Mouse (Mus musculus): ENCODE measurements around the gene Ankrd34a. TPM values are rescaled to one million over a fixed set of nuclear protein-coding genes. Genes with fewer than 3 reads are reported as not detected.

Gene Ankrd34a
- polyA plus RNA-seq (2015; fragmentation: Nextera tagmentation; extraction: Ambion mirVana) = 0.12 and 0.15 TPM in 2 replicates

DNA sequence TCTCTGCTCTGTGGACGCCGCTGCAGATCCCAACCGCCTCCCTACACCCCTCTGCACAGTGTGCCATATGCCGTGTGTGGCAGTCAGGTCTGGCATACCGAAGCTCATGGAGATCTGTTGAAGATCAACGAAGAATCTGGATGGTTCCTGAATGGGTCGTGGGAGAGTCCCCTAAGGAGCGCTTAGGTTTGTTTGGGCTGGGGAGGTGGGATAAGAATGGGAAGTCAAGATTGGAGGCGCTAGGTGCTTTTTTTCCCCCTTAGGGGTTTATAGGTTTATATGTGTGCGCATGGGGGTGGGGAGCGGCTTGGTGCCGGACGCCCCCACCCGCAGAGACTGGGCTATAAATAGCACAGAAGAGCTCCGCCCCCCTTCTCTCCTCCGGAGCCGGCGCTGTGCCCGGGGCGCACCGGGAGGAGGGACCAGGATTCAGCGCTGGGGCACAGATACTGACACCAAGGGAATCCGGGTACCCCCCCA lies at the start of gene Ankrd34a:
Gene Ankrd34a, plus strand, starts transcription at position 409 of the 480 bp plus-strand sequence.
- Histone ChIP-seq H3K4me1 (replicated peaks) (peaks cover 52% of the 10 kb centered on the region), H3K9ac (no peak within 1 kb of the TSS), H3K27me3 (peaks cover 66% of the 10 kb centered on the region), H3K4me3 (replicated peaks) (peak within 1 kb of the TSS; percentile 40), H3K4me2 (peak within 1 kb of the TSS; percentile 64), H3K27ac (replicated peaks) (no peak within 1 kb of the TSS), H3K9me3 (replicated peaks) (no peaks in the 10 kb centered on the region), H3K36me3 (replicated peaks) (no peaks in the 10 kb centered on the region)
- 2% methylated on average over 23 of the region's 23 CpGs for WGBS (ENCODE audit: insufficient replicate concordance)
- no peak for ATAC-seq (ENCODE audit: insufficient read depth)

DNA sequence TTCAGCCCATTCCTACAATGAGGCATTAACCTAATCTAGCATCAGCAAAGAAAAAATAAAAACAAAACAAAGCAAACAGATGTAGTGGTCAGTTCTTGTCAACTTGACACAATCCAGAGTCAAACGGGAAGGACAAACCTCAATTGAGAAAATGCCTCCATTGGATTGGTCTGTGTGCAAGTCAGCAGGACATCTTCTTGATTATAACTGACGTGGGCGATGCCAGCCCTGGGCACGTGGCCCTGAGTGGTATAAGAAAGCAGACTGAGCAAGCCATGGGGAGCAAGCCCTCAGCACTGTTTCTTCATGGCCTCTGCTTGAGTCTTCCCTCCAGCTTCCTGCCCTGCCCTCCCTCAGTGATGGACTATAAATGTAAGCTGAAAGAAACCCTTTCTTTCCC lies 49.6 kb upstream of the Ankrd34a start:
- H3K27ac ChIP-seq (replicated peaks) = no peak overlapping the region
- H3K4me1 ChIP-seq (replicated peaks) = peaks cover 6% of the 10 kb centered on the region; the same call in 1 of the 2 replicates
- no peak for ATAC-seq (ENCODE audit: insufficient read depth)
- peaks cover 20% of the 10 kb centered on the region for H3K27me3 ChIP-seq
- WGBS (ENCODE audit: insufficient replicate concordance) = 41% methylated on average over 4 of the region's 4 CpGs
- no peak overlapping the region for H3K9ac ChIP-seq
- no peaks in the 10 kb centered on the region for H3K9me3 ChIP-seq (replicated peaks)
- no peaks in the 10 kb centered on the region for H3K36me3 ChIP-seq (replicated peaks)
- no peak overlapping the region for H3K4me3 ChIP-seq (replicated peaks)
- H3K4me2 ChIP-seq = no peak overlapping the region

DNA sequence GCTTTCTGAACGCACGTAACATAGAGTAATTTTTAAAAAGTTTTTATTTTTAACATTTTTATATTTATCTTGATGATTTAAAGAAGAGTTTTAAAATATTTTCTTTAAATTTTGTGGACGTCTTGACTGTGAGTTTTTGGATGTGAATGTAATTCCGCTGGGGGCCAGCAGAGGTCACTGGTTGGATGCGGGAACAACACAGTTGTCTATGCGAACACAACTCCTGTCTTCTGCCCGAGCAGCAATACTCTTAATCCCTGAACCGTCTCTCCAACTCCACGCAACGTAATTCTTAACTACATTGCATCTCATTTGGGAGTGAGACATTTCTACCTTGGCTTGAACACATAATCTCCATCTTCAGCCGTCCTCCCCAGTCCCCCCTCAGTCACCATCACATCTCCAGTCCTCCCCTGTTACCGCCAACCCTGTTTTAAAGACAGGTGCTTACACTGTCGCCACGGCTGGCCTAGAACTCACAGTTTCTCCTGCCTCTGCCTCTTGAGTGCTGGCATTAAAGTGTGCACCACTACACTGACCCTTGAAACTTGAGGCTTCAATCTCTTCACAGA lies 49.0 kb upstream of the Ankrd34a start:
- Histone ChIP-seq H3K36me3 (replicated peaks) (no peaks in the 10 kb centered on the region), H3K4me3 (replicated peaks) (no peak overlapping the region), H3K4me1 (replicated peaks) (peaks cover 7% of the 10 kb centered on the region; the same call in 1 of the 2 replicates), H3K9me3 (replicated peaks) (no peaks in the 10 kb centered on the region), H3K4me2 (peak overlapping the region; percentile 35; the same call in 1 of the 2 replicates), H3K9ac (no peak overlapping the region), H3K27me3 (peaks cover 20% of the 10 kb centered on the region), H3K27ac (replicated peaks) (no peak overlapping the region)
- ATAC-seq (ENCODE audit: insufficient read depth) = no peak
- 12% methylated on average over 14 of the region's 14 CpGs for WGBS (ENCODE audit: insufficient replicate concordance)

DNA sequence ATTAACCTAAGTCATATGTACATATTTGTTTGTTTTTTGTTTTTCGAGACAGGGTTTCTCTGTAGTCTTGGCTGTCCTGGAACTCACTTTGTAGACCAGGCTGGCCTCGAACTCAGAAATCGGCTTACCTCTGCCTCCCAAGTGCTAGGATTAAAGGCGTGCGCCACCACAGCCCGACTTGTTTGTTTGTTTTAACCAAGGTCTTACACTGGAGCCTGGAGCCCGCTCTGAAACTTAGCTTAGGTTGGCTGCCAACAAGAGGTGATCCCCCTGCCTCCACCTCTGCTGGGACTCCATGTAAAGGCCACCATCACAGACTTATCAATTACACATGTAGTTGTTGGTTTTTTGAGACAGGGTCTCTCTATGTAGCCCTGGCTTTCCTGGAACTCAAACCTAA lies 47.6 kb upstream of the Ankrd34a start:
- H3K9ac ChIP-seq = no peak overlapping the region
- H3K36me3 ChIP-seq (replicated peaks) = no peaks in the 10 kb centered on the region
- H3K4me2 ChIP-seq = no peak overlapping the region
- H3K27me3 ChIP-seq = peaks cover 10% of the 10 kb centered on the region; the same call in 1 of the 2 replicates
- H3K27ac ChIP-seq (replicated peaks) = no peak overlapping the region
- H3K9me3 ChIP-seq (replicated peaks) = no peaks in the 10 kb centered on the region
- ATAC-seq (ENCODE audit: insufficient read depth) = no peak
- WGBS (ENCODE audit: insufficient replicate concordance) = 71% methylated on average over 7 of the region's 7 CpGs
- H3K4me3 ChIP-seq (replicated peaks) = no peak overlapping the region
- peaks cover 10% of the 10 kb centered on the region; the same call in 1 of the 2 replicates for H3K4me1 ChIP-seq (replicated peaks)

DNA sequence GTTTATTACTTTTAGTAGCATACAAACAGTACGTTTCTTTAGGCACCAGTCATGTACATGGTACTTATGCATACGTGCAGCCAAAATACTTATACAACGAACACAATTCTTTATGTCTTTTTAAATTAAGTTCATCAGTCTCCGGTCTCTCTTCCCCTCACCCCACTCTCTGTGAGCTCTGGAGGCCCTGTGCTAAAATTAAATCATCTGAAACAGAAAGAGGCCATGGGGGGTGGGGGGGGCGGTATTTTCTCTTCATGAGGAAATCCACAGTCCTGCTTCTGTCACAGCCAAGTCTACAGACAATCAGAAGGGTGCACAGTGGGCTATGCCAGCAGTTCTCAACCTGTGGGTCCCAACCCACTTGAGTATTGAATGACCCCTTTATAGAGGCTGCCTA lies 47.1 kb upstream of the Ankrd34a start:
- no peak for ATAC-seq (ENCODE audit: insufficient read depth)
- H3K27ac ChIP-seq (replicated peaks) = no peak overlapping the region
- no peaks in the 10 kb centered on the region for H3K36me3 ChIP-seq (replicated peaks)
- no peak overlapping the region for H3K4me3 ChIP-seq (replicated peaks)
- no peaks in the 10 kb centered on the region for H3K9me3 ChIP-seq (replicated peaks)
- H3K9ac ChIP-seq = no peak overlapping the region
- H3K27me3 ChIP-seq = peaks cover 5% of the 10 kb centered on the region; the same call in 1 of the 2 replicates
- WGBS (ENCODE audit: insufficient replicate concordance) = 62% methylated on average over 5 of the region's 5 CpGs
- H3K4me1 ChIP-seq (replicated peaks) = peaks cover 12% of the 10 kb centered on the region; the same call in 1 of the 2 replicates
- no peak overlapping the region for H3K4me2 ChIP-seq

DNA sequence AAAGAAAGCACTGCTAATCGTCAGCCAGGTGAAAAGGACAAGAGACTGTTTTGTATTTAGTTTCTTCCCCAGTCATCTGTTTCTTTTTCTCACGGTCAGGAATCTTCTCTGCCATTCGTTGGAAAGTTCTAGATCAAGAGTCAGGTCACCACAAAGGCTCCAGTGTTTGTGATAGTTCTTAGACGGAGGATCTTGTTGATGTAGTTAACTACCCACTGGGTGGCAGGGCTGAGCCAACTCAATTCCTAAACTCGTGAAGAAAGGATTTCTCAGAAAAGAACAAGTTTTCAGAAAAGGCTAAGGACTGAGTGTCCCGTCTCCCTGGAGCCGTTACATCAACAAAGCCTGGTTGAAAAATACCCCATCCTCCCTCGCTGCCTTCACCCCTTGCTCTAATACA lies 45.2 kb upstream of the Ankrd34a start:
- 14% methylated on average over 8 of the region's 8 CpGs for WGBS (ENCODE audit: insufficient replicate concordance)
- H3K27ac ChIP-seq (replicated peaks) = no peak overlapping the region

DNA sequence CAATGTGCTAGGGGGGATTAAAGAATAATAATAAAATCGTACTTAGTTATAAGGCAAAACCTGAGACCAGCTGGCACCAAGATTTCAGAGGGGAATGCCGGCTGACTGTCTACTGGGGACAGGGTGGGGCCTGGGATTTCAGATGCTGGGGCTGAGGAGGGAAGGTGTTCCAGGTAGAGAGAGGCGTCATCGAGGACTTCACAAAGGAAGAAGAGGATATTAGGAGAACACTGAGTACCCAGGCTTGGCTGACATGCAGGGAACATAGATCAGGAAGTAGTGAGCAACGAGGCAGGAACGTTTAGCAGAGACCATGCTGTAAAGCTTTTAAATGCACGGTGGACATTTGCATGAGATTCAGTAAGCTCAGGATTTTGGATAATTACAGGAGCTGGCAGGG lies 44.5 kb upstream of the Ankrd34a start:
- no peak overlapping the region for H3K9ac ChIP-seq
- H3K4me2 ChIP-seq = no peak overlapping the region
- no peaks in the 10 kb centered on the region for H3K36me3 ChIP-seq (replicated peaks)
- H3K27ac ChIP-seq (replicated peaks) = no peak overlapping the region
- peaks cover 33% of the 10 kb centered on the region for H3K4me1 ChIP-seq (replicated peaks)
- no peak for ATAC-seq (ENCODE audit: insufficient read depth)
- no peaks in the 10 kb centered on the region for H3K27me3 ChIP-seq
- WGBS (ENCODE audit: insufficient replicate concordance) = 44% methylated on average over 7 of the region's 7 CpGs
- no peak overlapping the region for H3K4me3 ChIP-seq (replicated peaks)
- H3K9me3 ChIP-seq (replicated peaks) = no peaks in the 10 kb centered on the region

More for the DNA sequence above, 45.2 kb upstream of the Ankrd34a start:
- ATAC-seq (ENCODE audit: insufficient read depth) = no peak
- H3K4me3 ChIP-seq (replicated peaks) = no peak overlapping the region
- H3K36me3 ChIP-seq (replicated peaks) = no peaks in the 10 kb centered on the region
- no peaks in the 10 kb centered on the region for H3K9me3 ChIP-seq (replicated peaks)
- H3K9ac ChIP-seq = no peak overlapping the region
- H3K27me3 ChIP-seq = no peaks in the 10 kb centered on the region
- peaks cover 26% of the 10 kb centered on the region for H3K4me1 ChIP-seq (replicated peaks)
- no peak overlapping the region for H3K4me2 ChIP-seq

DNA sequence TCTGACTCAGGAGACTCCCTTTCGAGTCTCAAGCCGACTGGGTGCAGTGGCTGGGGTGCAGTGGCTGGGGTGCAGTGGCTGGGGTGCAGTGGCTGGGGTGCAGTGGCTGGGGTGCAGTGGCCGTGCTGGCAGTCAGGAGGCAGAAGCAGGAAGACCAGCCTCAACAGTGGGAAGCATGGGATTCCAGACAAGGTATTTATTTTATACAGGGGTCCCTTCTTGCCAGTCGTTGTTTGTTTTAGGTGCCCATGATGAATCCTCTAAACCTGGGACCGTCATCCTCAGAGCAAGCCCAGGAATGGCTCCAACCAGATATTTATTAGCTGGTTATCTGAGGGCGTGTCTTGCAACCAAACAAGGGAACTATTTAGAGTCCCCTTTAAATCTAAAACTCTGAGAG lies 42.8 kb upstream of the Ankrd34a start:
- H3K9me3 ChIP-seq (replicated peaks) = no peaks in the 10 kb centered on the region
- H3K9ac ChIP-seq = no peak overlapping the region
- no peak overlapping the region for H3K4me2 ChIP-seq
- H3K4me3 ChIP-seq (replicated peaks) = no peak overlapping the region
- H3K4me1 ChIP-seq (replicated peaks) = peaks cover 37% of the 10 kb centered on the region
- WGBS (ENCODE audit: insufficient replicate concordance) = 36% methylated on average over 6 of the region's 6 CpGs
- no peaks in the 10 kb centered on the region for H3K36me3 ChIP-seq (replicated peaks)
- no peak for ATAC-seq (ENCODE audit: insufficient read depth)
- H3K27me3 ChIP-seq = no peaks in the 10 kb centered on the region
- H3K27ac ChIP-seq (replicated peaks) = no peak overlapping the region

DNA sequence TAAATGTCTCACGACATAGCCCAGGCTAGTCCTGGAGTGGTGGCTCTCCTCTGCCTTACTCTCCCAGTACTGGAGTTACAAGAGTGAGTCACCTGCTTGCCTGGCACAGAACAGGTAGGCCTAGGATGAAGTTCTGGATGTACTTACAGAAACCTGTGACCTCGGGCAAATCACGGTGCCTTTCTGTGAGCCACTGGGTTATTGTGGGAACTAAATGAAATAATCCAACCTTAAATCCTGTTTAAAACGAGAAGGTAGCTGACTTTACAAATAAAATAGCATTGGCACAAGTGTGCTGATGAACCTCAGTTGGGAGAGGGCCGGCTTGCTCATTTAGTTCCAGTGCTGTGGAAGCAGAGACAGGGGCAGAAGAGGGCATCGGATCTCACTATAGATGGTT lies 42.2 kb upstream of the Ankrd34a start:
- Histone ChIP-seq H3K4me2 (no peak overlapping the region), H3K36me3 (replicated peaks) (peaks cover 3% of the 10 kb centered on the region), H3K9ac (no peak overlapping the region), H3K9me3 (replicated peaks) (no peaks in the 10 kb centered on the region), H3K4me1 (replicated peaks) (peaks cover 38% of the 10 kb centered on the region), H3K4me3 (replicated peaks) (no peak overlapping the region), H3K27ac (replicated peaks) (no peak overlapping the region), H3K27me3 (no peaks in the 10 kb centered on the region)
- no peak for ATAC-seq (ENCODE audit: insufficient read depth)
- WGBS (ENCODE audit: insufficient replicate concordance) = 74% methylated on average over 6 of the region's 6 CpGs

DNA sequence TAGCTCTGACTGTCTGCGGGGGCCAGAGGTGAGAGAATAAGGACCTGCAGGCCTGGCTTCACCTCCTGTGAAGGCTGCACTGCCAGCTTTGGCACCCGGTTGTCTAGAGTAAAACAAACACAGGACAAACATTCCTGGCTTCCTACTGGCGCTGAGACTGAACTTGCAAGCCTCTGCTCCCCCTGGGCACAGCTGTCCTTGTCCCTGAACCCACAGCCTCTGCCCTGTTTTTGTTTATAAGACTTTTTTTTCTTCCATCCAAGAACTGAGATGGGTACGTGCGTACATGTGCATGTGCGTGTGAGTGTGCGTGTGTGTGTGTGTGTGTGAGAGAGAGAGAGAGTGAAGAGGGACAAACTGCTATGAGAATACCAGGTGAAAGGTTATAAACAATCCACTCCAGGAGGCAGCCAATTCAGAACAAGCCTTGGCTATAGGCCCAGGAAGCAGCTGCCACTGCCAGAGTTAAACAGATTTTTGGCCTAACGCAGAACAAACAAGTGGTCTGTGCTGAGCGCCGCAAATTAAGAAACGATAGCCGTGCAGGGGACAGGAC lies 41.3 kb upstream of the Ankrd34a start:
- Histone ChIP-seq H3K27me3 (no peaks in the 10 kb centered on the region), H3K9ac (no peak overlapping the region), H3K36me3 (replicated peaks) (peaks cover 12% of the 10 kb centered on the region), H3K9me3 (replicated peaks) (no peaks in the 10 kb centered on the region), H3K4me2 (no peak overlapping the region), H3K4me1 (replicated peaks) (peaks cover 47% of the 10 kb centered on the region), H3K4me3 (replicated peaks) (no peak overlapping the region), H3K27ac (replicated peaks) (peak overlapping the region; percentile 70)
- ATAC-seq (ENCODE audit: insufficient read depth) = no peak
- WGBS (ENCODE audit: insufficient replicate concordance) = 70% methylated on average over 12 of the region's 12 CpGs

DNA sequence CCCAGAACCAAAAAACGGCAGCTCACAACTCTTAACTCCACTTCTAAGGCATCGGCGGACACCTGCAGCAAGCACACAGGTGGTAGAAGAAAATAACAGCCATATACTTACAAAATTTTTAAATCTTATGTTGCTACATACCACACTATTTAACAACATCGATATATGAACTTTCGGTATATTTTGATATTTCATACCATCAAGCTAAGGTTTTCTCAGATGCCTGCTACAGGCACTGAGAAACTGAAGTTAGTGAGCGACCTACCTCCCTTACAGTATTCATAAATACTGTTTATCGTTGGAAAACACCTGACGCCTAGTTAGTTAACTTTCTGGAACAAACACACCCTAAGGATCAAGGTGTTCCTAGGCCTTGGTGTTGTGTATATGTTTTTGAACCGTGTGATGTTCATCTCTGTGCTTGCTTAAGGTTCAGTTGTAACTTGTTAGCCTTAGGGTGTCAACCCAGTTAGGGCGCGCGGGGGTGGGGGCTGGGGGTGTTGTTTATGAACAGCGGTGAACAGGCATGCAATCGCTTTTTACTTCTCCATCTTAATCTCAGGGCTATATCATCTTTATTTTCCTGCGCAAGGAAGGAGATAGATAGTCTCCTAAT lies 40.3 kb upstream of the Ankrd34a start:
- peak overlapping the region; percentile 84 for H3K4me2 ChIP-seq
- H3K36me3 ChIP-seq (replicated peaks) = peaks cover 22% of the 10 kb centered on the region
- peak overlapping the region; percentile 75 for H3K4me3 ChIP-seq (replicated peaks)
- no peaks in the 10 kb centered on the region for H3K9me3 ChIP-seq (replicated peaks)
- ATAC-seq (ENCODE audit: insufficient read depth) = no peak
- peak overlapping the region; percentile 75 for H3K9ac ChIP-seq
- 0 out of 2 replicates have a peak overlapping the region, but pooled peaks have one; percentile 89 for H3K27ac ChIP-seq (replicated peaks)
- H3K4me1 ChIP-seq (replicated peaks) = peaks cover 57% of the 10 kb centered on the region
- 59% methylated on average over 15 of the region's 15 CpGs for WGBS (ENCODE audit: insufficient replicate concordance)
- no peaks in the 10 kb centered on the region for H3K27me3 ChIP-seq

Data from liver, embryonic 15.5 days (tissue).